Mouse (Mus musculus): ENCODE data around the gene Nsg1.

Gene Nsg1

DNA sequence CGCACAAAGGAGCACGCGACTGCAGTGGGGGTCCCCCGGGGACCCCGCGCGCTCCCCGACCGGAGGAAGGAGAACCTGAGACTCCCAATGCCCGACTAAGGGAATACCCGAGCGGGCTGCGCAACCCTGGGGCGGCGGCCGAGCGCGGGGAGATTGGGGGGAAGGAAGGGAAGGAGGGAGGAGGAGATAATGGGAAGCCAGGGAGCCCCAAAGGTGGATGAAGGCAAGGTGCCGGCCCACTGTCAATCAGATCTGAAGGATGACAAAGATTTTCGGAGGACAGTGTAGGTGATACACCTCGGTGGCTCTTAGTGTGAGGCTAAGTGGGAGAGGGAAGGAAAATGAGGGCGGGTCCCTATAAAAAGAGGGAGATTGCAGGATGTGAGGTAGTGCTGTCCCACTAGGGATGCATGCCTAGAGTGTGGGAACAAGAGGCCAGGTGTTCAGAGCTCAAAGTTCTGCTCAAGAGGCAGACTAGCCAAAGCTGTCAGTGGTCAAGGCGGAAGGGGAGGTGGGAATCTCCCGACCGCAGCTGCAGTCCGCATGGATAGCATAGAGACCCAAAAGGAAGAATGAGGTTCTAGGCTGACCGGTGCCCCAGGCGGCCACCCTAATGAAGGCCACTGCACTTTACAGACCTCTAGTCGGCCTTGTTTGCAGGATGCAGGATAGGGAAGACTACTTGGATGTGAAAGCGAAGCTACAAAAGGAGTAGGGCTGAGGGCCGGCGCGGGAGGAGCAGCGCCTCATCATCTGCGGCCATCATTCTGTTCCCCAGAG, at the start of gene Nsg1:
TSS of gene Nsg1 (minus strand) at position 274 of the 780 bp plus-strand sequence.
- no peak for DNase-seq

DNA sequence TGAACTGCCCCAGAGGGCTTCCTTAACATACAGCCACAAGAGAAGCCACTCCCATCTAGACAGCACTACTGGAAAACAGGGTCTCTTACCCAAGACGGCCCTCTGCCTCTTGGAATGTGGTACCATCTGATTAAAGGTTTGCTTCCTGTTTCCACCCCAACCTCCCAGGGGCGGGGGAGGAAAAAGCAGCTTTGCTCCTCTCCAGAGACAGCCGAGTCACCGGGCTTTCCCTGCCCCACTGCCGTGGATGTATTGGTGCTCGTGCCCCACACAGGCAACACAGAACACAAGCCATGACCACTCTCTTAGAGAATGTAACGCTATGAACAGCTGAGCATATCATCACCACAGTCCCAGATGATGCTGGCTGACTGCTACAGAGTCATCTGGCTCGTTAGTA, 49.3 kb upstream of the Nsg1 start:
- DNase-seq = no peak

DNA sequence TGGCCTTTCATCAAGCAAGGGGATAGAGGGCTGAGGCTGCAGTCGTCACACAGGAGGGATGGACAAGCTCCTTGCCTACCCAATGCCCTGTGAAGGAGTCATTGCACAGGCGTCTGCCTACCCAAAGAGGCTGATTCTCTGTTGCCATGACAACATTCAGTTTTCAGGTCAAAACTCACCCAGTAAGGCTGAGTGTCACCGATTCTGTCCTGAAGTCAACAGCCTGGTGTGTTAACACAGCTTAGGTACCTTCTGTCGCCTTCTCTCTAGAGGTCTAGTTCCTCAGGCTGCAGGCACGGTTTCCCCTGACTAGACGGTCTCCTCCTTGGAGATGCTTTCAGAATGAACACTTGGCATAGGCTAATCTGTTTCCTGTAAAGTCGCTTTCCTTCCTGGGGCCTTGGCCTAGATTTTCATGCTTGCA, 45.6 kb upstream of the Nsg1 start:
- DNase-seq = peak; percentile 45

DNA sequence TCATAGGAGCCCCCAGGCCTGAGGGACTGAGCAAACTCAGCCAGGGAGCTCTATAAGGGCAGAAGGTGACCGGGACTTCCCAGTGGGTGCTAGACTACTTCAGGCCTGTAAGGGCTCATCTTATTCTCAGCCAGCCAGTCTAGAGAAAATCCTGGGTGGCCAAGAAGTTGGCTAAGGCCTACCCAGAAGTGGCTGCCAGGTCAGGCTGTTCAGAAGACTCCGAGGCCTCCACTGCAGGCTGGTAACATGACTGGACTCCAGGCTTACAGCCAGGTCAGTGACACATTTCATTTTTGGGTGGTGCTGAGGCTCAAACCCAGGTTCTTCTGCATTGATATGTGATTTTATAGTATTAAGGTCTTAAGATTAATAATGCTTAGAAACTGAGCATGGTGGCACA, 40.0 kb upstream of the Nsg1 start:
- DNase-seq = no peak

DNA sequence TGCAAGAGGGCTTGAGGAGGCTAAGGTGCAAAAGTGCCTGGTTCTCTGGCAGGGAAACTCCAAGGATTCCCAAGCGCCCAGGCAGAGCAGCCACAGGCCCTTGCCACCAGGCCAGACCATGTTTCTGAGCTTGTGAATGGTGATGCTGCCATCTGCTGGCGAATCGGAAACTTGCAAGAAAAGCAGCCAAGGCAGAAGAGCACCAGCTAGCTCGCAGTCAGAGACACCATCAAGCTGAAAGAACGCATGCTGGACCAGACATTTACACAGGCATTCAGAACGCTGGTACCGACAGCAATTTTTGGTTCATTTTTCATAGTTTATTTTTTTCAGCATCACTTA, 37.7 kb upstream of the Nsg1 start:
- peak; percentile 80 for DNase-seq

DNA sequence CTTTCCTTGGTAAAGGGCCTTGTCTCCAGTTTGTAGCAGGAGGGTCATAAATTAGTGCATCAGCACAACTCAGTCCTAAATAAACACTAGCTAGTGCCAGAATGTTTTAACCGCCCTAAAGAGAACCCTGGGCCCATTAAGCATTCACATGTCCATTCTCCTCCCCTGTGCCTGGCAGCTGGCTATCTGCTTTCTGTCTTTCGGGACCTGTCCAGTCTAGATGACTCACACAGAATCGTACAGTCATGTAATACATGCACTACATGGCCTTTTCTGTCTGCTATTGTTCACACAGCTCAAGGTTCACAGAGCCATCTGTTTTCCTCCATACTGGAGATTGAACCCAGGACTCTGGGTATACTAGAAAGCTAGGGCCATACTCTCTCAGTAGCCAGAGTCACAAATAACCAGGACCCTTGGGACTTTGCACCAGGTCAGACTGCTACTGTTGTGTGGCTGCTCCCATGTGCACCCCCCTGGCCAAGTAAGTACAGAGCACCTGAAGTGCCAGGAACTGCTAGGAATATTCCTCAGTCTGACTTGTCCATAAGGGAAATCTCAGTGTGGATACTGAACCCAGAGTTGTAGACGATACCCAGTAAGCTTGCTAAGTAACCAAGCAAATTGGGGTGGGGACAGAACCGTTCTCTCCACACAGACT, 37.2 kb upstream of the Nsg1 start:
- DNase-seq = no peak

DNA sequence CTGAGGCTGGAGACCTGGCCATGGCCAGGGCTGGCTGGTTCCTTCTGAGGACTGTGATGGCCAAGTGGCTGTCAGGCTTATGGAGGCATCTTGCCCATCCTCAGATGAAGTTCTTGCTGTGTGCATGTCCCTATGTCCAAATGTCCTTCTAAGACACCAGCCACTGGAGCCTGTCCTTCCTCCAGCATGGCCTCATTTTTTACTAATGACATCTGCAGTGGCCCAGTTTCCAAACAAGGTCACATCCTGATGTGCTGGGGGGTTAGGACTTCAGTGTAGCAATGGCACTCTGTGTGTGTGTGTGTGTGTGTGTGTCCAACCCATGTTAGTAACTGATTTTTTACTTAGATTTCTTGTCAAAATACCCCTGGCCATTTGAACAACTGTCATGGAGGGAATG, 36.2 kb upstream of the Nsg1 start:
- no peak for DNase-seq

DNA sequence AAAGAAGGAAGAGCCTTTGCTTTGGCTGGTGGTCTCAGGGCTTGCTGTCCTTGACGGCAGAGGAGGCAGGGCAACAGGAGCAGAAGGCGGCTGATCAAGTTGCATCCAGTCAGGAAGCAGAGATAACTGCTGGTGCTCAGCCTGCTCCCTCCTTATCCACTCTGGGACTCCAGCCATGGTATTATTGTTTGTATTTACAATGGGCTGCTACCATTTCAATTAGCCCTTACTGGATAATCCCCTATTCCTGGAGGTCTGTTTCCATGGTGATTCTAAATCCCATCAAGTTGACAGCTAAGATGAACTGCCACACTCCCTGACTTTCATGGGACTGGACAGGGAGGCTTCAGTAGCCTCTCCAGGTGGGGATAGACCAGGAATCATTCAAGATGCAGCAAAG, 35.2 kb upstream of the Nsg1 start:
- no peak for DNase-seq

DNA sequence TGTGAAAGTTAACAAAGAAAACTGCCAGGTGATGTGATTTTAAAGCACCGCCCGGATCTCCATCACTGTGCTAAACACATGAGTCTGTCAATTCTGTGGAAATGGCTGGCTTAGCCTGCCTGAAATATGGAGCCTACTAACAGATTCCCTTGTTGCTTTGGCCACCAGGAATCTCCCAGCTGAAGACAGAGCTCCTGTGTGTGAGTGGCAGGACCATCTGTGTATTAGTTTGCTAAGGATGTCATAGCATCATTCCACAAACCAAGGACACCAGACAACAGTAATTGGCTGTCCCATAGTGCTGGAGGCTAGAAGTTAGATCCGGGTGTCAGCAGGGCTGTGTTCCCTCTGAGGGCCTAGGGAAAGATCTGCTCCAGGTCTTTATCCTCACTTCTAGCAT, 31.2 kb upstream of the Nsg1 start:
- no peak for DNase-seq

DNA sequence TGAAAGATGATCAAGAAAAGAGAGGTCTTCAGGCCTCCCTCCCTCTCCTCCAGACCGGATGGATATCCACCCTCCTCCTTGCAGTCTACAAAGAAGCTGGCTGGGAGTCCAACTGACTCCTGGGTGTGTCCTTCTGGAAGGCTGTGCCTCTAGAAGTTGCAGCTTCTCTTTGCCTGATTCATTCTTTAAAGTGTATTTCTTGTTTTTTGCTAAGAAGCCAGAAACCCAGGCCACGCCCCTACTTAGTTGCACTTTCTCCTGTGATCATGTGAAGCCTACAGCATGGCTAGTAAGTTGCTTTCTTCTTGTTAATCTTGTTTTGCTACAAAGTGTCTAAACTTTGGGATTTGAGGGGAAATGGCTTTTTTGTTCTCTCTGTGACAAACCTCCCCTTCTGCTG, 27.3 kb upstream of the Nsg1 start:
- DNase-seq = no peak

DNA sequence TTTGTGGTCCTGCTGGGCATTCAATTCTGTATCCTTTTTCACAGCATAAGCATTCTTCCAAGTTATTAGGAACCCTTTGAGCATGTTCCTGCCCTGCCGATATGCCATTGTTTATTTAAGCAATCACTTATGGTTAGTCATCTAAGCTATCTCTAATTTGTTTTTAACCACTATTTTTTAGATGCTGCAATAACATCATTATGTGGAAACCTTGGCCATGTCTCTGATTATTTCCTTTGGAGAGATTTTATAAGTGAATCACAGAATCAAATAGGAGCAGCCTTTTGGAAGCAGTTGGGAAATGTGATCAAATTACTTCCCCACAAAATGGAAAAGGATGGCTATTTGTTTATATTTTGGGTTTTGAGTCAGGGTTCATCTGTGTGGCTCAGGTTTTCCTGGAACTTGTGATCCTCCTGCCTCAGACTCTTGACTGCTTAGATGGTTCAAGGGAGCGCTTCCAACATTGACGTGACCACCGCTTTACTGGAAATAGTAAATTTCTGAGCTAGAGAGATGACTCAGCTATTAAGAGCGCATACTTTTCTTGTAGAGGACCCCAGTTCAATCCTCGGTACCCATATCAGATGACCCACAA, 25.1 kb upstream of the Nsg1 start:
- DNase-seq = no peak

DNA sequence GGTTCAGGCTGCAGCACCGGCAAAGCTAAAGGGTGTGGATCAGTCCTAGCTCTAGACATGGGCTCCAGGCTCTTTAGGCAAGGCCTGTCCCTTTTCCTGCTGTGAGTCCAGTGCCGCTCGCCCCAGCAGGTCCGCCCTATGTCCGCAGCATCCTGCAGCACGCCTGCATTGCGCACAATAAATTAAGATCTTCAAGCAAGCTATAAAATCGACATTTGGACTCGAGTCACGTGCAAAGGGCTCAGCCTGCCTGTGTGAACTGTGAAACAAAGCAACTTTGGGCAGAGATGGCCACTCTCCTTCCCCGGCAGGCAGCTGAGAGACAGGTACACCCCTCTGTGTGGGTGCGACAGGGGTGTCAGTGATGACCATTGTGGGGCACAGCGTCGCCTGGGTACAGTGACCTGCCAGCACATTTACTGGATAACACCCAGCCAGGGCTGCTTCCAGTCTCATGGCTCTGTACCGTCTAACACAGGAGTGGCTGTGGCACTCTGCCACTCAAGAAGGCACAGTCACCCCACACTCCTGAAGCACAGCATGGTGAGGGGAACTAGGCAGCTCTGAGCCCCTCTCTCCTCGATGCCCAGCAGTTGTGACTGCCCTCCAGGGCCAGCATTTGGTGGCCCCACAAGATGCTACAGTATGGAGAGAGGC, 14.7 kb upstream of the Nsg1 start:
- no peak for DNase-seq

DNA sequence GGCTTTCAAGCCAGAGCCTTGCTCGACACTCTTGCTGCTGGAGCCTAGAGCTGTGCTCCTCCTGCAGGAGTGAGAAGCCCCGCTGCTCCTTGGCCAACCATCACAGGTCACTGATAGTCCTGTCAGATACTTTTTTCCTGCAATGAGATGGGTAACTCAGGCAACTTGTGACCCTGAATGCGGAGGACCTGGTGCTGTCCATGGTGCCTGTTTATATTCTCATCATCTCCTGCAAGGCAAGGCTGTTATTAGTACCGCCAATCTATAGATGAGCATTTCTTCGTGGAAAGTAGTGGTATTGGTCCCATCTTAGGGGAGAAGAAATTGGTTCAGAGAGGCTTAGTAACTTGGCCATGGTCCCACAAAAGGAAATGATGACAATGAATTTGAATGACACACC, 14.1 kb upstream of the Nsg1 start:
- DNase-seq = no peak

DNA sequence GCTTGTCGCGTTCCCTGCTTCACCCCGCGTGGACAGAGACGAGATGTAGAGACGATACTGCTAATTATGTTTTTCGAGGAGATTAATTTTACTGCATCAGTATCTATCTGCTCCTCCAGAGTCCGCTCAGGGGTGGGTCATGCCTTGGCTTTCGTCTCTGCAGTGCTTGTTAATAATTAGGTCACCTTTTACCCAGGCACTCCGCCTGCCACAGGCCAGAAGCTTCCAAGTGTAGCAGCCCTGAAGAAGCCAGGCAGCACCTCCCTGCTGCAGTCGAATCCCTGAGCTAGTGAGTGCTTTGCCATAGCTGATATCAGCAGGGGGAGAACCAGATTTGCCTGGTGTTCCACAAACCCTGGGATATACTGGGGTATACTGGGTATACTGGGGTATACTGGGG, 8.8 kb upstream of the Nsg1 start:
- DNase-seq = peak; percentile 19

DNA sequence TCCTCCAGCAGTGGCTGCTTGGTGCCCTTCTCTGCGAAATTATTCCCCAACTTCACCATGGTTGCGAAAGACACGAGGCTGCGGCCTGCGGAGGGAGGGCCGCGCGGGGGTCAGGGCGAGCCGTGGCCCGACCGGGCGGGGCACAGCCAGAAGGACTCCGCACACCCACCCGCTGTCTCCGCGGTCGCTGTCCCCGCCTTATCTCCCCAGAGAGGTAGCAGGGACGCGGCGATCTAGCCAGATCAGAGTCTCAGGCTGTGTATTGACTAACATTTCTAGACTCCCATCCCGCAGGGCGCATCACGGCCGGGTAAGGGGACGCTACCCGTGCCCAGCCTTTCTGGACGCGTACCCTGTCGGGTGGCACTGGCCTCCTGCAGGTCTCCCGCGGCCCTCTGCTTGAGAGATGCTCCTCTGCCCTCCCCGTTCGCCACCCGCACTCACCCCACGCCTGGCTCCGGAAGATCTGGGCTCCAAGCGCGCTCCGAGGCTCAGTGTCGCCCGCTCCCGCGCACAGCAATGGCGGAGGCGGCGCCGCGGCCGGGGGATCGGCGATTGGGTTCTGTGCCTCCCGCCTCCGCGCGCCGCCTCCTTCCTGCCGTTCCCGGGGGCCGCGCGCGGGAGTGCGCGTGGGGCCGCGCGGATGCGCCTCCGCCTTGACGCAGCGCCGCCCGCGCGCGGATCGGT, 617 bp downstream of the Nsg1 start:
- peak; percentile 88 for DNase-seq

DNA sequence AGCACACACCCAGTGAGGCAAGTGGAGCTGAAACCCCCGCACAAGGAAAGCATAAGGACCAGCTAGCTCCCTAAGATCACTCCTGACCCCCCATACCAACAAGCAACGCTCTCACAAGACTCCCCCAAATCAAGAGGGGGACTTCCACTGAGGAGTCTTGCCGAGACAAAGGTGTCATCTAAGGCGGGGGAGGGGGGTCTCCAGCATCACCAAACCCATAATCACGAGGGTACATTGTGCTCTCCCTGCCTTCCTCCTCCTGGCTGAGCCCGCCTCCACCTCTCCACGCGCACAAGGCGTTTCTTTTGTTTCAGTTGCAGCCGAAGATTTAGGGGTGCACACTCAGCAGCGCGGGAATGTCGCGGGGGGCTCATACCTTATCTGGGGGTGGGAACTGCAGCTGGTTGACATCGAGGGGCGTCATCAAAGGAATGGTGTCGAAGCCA, 1.2 kb downstream of the Nsg1 start:
- DNase-seq = peak; percentile 63

DNA sequence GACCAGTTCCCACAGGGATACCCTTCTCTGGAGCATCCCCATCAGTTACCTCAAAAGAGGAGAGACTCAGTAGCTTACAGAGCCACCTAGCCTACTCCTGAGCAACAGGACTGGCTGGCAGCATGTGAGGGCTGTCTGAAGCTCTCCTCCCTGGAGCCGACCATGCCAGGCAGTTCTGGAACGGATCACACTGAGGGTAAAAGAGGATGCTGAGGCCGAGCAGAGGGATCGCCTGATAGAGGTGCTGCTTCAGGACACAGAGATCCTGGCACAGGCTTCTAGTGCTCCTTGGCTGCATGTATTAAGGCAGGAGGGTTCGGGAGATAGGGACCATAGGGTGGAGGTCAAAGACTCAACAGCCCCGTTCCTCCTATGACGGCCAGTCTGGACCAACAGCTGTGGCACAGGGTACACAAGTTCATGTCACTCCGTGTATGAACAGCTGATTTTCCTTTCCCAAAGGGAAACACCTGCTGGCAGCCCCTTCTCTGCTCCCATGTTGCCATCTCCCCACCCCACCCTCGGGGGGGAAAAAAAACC, 2.2 kb downstream of the Nsg1 start:
- DNase-seq = peak; percentile 71

DNA sequence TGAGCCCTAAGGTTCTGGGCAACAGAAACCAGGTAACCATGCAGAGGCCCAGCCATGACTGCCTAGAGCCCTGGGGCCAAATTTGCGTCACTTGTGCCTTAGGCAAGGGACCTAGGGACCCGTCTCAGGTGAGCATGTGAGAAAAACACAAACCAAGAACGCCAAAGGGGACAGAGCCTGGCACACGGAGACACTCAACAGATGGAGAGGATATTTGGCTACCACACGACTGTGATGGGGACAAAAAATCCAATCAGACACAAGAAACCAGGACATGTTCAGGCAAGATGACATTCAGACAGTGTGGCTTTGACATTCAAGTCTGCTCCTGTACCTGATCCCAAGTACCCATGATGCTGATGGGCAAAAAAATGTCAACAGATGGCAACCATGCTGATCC, 6.1 kb downstream of the Nsg1 start:
- peak; percentile 84 for DNase-seq

DNA sequence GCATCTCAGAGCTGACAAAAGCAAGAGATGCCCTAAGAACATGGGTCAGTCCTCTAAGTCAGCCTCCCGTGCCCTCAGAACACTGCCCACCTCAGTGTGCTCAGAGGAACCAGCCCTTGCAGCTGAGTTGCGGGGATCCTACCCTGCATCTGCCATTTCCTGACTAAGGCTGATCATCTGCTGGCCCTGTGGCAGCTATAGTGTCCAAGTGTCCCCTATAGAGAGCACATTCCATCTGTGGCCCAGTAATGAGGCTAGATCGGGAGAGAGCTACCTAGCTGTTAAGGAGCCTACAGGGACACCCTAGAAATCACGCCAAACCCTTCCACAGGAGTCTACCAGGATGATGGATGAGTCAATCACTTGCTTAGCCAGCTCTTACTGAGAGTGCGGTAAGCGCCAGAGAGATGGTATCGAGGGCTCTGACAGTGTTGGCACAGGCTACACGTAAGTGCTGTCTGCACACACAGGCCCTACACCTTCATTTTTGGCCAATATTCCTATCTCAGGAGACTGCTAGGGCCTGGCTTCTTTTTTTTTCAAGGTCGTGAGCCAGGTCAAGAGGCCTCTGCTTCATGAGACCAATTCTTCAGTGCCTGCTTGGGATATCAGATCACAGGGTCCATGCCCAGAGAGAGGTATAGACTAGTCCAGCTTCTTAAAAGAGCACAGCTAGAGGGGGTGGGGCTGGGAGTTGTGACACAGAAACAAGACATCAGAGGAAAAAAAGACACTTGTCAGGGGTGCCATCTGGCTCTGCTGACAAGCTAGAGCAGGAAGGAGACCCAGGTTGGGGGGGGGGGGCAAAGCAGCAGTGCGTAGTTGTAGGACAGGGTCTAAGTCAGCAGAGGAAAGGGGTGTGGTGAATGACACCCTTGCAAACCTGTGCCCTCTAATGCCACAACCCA, 7.3 kb downstream of the Nsg1 start:
- DNase-seq = peak; percentile 75

DNA sequence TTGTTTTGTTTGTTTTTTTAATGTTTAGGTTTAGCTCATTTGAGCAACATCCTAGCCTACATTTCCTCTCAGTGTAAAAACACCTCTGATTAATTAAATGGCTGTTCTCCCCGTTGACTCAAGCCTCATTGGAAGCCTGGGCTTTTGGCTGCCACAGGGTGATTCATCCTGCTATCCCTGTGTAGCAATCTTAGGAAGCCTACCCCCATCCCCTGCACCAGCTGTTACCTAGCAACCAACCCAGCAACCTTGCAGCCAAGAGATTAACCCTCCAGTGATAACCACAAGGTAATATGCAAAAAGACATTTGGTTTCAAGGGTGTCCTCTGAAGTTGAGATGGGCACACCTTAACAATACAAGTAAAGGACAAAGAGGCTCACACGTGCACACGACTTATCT, 8.4 kb downstream of the Nsg1 start:
- peak; percentile 62 for DNase-seq

DNA sequence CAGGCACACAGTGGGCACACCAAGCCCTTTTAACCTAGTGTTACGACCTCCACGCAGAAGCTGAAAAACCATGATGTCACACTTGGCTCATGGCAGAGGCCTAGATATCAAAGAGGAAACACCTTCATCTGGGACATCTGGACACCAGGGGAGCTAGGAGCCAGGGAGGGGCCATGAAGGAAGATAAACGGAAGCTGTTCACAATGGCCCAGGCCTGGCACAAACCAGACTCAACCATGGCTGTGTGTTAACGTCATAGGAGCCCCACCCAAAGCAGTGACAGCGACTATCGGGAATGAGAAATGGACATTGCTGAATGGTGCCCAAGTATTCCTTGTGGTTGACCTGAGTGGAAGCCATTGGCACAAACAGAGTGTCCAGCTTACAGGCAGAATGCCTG, 13.2 kb downstream of the Nsg1 start:
- no peak for DNase-seq

DNA sequence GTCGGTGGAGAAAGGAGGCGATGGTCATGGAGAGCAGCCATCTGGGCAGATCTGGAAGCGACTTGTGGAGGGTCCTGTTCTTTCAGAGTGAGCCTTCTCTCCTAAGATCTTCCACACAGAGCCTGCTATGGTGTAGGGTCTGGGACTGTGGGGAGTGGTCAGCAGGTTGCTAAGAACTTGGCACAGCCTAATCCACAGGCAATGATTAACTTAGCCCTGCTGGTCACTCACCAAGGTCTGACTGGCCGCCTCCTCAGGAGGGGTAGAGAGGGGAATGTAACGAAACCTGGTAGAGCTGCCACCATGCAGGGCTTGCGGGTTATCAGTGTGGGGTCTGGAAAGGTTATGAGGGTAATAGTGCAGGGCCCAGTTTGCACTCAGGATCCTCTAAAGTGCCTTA, 18.8 kb downstream of the Nsg1 start:
- no peak for DNase-seq
